Mouse (Mus musculus) midbrain, embryonic 12.5 days (tissue): ENCODE data around the gene 2010111I01Rik. TPM values are rescaled to one million over a fixed set of nuclear protein-coding genes. Genes with fewer than 3 reads are reported as not detected.
"Not testable (repeated sequence)": the region's sequence is repeated elsewhere in the genome, so short reads cannot be mapped to it uniquely, and the experiment has no call there.

Experiments used
- ATAC-seq: fragments of 200-750 bp; cut with Nextera tagmentation; 2 replicates; pipeline ENCODE4 v1.8.0; 2017; ENCODE audit warnings: low read depth, moderate TSS enrichment, moderate library complexity; ENCODE audit not compliant: low FRiP score
- H3K27ac ChIP-seq: fragments of 300-500 bp; sonication (generic); replicated peaks from 2 replicates; pipeline ENCODE4 v1.5.1; 2016; ENCODE audit warnings: mild to moderate bottlenecking
- H3K27me3 ChIP-seq: fragments of 300-500 bp; sonication (generic); 2 replicates; pipeline ENCODE4 v1.6.1; 2016; ENCODE audit warnings: mild to moderate bottlenecking
- H3K36me3 ChIP-seq: fragments of 300-500 bp; sonication (generic); 2 replicates; pipeline ENCODE4 v1.6.1; 2016
- H3K4me1 ChIP-seq: fragments of 300-500 bp; sonication (generic); 2 replicates; pipeline ENCODE4 v1.6.1; 2016
- H3K4me2 ChIP-seq: fragments of 300-500 bp; sonication (generic); replicated peaks from 2 replicates; pipeline ENCODE4 v1.6.1; 2016; ENCODE audit warnings: mild to moderate bottlenecking, moderate library complexity
- H3K4me3 ChIP-seq: fragments of 300-500 bp; sonication (generic); 2 replicates; pipeline ENCODE4 v1.5.1; 2016; ENCODE audit warnings: mild to moderate bottlenecking
- H3K9ac ChIP-seq: fragments of 300-500 bp; sonication (generic); replicated peaks from 2 replicates; pipeline ENCODE4 v1.6.1; 2016; ENCODE audit warnings: mild to moderate bottlenecking, moderate library complexity
- H3K9me3 ChIP-seq: fragments of 300-500 bp; sonication (generic); 2 replicates; pipeline ENCODE4 v1.6.1; 2016; ENCODE audit warnings: mild to moderate bottlenecking
- WGBS: fragments of 180-500 bp; shearing (Covaris S2); methylation state at CpG from one replicate; pipeline ENCODE4 v1.1.7; 2016; 5-methylcytosine and 5-hydroxymethylcytosine counted together
- polyA plus RNA-seq: library from polyadenylated mRNA; unstranded; fragments of >200 nt; fragmentation: Nextera tagmentation; extraction: Ambion mirVana; gene quantifications from 2 replicates; pipeline ENCODE4 v1.2.1, GENCODE M21; 2016

Gene 2010111I01Rik
- polyA plus RNA-seq, 1 experiment from 2014 or later = 35.7 TPM

GRCm38 (mm10) chr13:63223026-63223770, 258.5 kb downstream of the 2010111I01Rik start:
- Histone ChIP-seq H3K36me3 (no peaks in the 10 kb centered on the region), H3K4me2 (no peak overlapping the region), H3K4me1 (no peaks in the 10 kb centered on the region), H3K9me3 (no peaks in the 10 kb centered on the region), H3K4me3 (no peak overlapping the region), H3K27me3 (no peaks in the 10 kb centered on the region), H3K27ac (no peak overlapping the region), H3K9ac (no peak overlapping the region)
- ATAC-seq = no peak
- WGBS = 96% methylated on average over 8 of the region's 8 CpGs

- WGBS = 83% methylated on average over 8 of the region's 8 CpGs
- Histone ChIP-seq H3K36me3 (no peaks in the 10 kb centered on the region), H3K9me3 (no peaks in the 10 kb centered on the region), H3K27me3 (no peaks in the 10 kb centered on the region), H3K4me3 (no peak overlapping the region), H3K4me2 (no peak overlapping the region), H3K4me1 (no peaks in the 10 kb centered on the region), H3K9ac (no peak overlapping the region), H3K27ac (no peak overlapping the region)
- ATAC-seq = no peak
Observed at GRCm38 (mm10) chr13:63225796-63226583, 261.3 kb downstream of the 2010111I01Rik start.

DNA sequence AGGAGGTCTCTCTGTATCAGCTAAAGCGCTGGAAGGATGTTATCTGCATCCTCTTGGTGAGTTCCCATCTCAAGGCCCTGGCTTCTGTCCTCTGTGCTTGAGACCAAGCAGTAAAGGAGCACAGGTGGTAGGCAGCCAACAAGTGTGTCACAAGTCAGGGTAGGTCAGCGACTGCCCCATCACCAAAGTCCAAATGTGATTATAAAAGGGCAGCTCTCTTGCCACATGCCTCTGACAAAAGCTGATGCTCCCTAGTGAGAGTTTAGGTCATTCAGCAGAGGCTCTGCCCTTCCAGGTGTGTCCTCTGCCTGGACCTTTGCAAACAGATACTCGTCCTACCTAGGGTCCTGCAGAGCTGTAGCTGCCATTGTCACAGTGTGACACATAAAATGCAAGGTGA, 263.1 kb downstream of the 2010111I01Rik start:
- H3K4me3 ChIP-seq = no peak overlapping the region
- no peaks in the 10 kb centered on the region for H3K9me3 ChIP-seq
- ATAC-seq = no peak
- H3K36me3 ChIP-seq = no peaks in the 10 kb centered on the region
- H3K27me3 ChIP-seq = no peaks in the 10 kb centered on the region
- H3K9ac ChIP-seq = no peak overlapping the region
- H3K4me1 ChIP-seq = peaks cover 4% of the 10 kb centered on the region; the same call in 1 of the 2 replicates
- H3K4me2 ChIP-seq = no peak overlapping the region
- 79% methylated on average over 3 of the region's 3 CpGs for WGBS
- no peak overlapping the region for H3K27ac ChIP-seq

- no peak overlapping the region for H3K4me2 ChIP-seq
- H3K9ac ChIP-seq = no peak overlapping the region
- no peak overlapping the region for H3K27ac ChIP-seq
- H3K36me3 ChIP-seq = no peaks in the 10 kb centered on the region
- H3K27me3 ChIP-seq = no peaks in the 10 kb centered on the region
- no peaks in the 10 kb centered on the region for H3K9me3 ChIP-seq
- H3K4me1 ChIP-seq = peaks cover 4% of the 10 kb centered on the region; the same call in 1 of the 2 replicates
- ATAC-seq = no peak
- H3K4me3 ChIP-seq = no peak overlapping the region
- WGBS = 74% methylated on average over 7 of the region's 7 CpGs
Observed at GRCm38 (mm10) chr13:63230955-63231701, 266.4 kb downstream of the 2010111I01Rik start.

DNA sequence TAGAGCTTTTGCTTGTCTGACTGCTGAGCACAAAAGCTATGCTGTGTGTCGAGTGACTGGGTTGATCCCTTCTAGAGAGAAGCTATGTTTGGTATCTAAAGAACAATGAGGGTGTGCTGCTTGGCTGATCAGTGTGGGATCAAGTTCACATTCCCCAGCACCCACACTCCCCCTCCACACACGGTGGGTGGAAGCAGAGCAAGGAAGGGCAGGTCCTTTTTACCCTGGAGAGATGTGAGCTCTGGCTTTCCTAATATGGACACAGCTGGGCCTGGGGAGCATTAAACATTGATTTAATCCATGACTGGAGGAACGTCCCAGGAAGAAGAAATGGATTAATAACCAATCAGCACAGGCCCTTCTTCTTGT, 267.0 kb downstream of the 2010111I01Rik start:
- no peak overlapping the region for H3K27ac ChIP-seq
- H3K4me1 ChIP-seq = peaks cover 4% of the 10 kb centered on the region; the same call in 1 of the 2 replicates
- no peak overlapping the region for H3K9ac ChIP-seq
- 14% methylated on average over 3 of the region's 3 CpGs for WGBS
- no peak overlapping the region for H3K4me3 ChIP-seq
- no peak for ATAC-seq
- no peak overlapping the region for H3K4me2 ChIP-seq
- H3K27me3 ChIP-seq = no peaks in the 10 kb centered on the region
- no peaks in the 10 kb centered on the region for H3K36me3 ChIP-seq
- no peaks in the 10 kb centered on the region for H3K9me3 ChIP-seq

GRCm38 (mm10) chr13:63232558-63232957, 267.9 kb downstream of the 2010111I01Rik start:
- H3K27me3 ChIP-seq = no peaks in the 10 kb centered on the region
- no peaks in the 10 kb centered on the region for H3K9me3 ChIP-seq
- no peak overlapping the region for H3K27ac ChIP-seq
- 77% methylated on average over 2 of the region's 2 CpGs for WGBS
- peaks cover 4% of the 10 kb centered on the region; the same call in 1 of the 2 replicates for H3K4me1 ChIP-seq
- no peak overlapping the region for H3K4me3 ChIP-seq
- no peak for ATAC-seq
- no peak overlapping the region for H3K9ac ChIP-seq
- no peaks in the 10 kb centered on the region for H3K36me3 ChIP-seq
- H3K4me2 ChIP-seq = no peak overlapping the region

- not testable (repeated sequence) for H3K4me2 ChIP-seq, H3K27me3 ChIP-seq, H3K4me3 ChIP-seq, ATAC-seq, H3K27ac ChIP-seq, H3K9ac ChIP-seq, H3K36me3 ChIP-seq, H3K9me3 ChIP-seq
- peaks cover 11% of the 10 kb centered on the region; the same call in 1 of the 2 replicates for H3K4me1 ChIP-seq
Observed at GRCm38 (mm10) chr13:63234520-63234919, 269.8 kb downstream of the 2010111I01Rik start.

- ATAC-seq = no peak
- 97% methylated on average over 3 of the region's 3 CpGs for WGBS
- no peaks in the 10 kb centered on the region for H3K36me3 ChIP-seq
- H3K4me3 ChIP-seq = no peak overlapping the region
- no peak overlapping the region for H3K27ac ChIP-seq
- peaks cover 16% of the 10 kb centered on the region; the same call in 1 of the 2 replicates for H3K4me1 ChIP-seq
- H3K4me2 ChIP-seq = no peak overlapping the region
- no peaks in the 10 kb centered on the region for H3K9me3 ChIP-seq
- no peak overlapping the region for H3K9ac ChIP-seq
- no peaks in the 10 kb centered on the region for H3K27me3 ChIP-seq
Observed at GRCm38 (mm10) chr13:63235551-63235950, 270.9 kb downstream of the 2010111I01Rik start.

DNA sequence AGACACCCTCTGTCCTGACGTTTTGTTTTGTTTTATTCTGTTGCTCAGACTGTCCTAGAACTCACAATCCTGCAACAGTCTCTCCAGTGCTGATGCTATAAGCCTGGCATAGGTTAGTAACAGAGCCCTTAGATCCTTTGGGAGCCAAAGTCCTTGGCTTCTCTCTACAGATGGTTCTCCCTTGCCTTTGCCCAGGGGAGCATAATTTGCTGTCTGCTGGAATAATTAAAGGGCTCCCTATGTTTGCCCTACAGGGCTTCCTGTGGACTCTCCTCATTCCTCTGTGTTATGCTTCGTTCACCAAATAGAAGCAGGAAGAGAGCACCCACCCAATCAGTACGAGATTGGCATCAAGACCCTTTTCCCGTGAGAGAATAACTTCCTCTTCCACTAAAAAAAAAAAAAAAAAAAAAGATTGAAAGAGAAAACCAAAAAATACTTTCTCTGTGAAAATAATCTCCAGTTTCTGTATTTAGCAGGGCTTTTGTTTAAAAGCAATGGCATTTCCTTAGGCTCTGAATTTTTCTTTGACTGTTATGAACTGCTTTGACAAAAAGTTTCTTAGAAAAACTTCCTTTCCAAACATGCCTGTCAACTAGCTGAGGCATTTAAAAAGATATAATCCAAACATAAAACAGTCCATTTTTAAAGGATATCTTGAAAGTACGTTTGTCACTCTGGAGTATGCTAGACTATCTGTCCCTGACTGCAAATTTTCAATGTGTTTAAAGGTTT, 271.6 kb downstream of the 2010111I01Rik start:
- peaks cover 21% of the 10 kb centered on the region; the same call in 1 of the 2 replicates for H3K4me1 ChIP-seq
- 60% methylated on average over 5 of the region's 5 CpGs for WGBS
- H3K9me3 ChIP-seq = no peaks in the 10 kb centered on the region
- no peak for ATAC-seq
- H3K4me2 ChIP-seq = no peak overlapping the region
- no peaks in the 10 kb centered on the region for H3K36me3 ChIP-seq
- H3K9ac ChIP-seq = no peak overlapping the region
- H3K27me3 ChIP-seq = peaks cover 4% of the 10 kb centered on the region; the same call in 1 of the 2 replicates
- H3K27ac ChIP-seq = no peak overlapping the region
- H3K4me3 ChIP-seq = no peak overlapping the region

GRCm38 (mm10) chr13:63238045-63238444, 273.4 kb downstream of the 2010111I01Rik start:
- no peak for ATAC-seq
- H3K4me1 ChIP-seq = peaks cover 27% of the 10 kb centered on the region; the same call in 1 of the 2 replicates
- no peak overlapping the region for H3K4me2 ChIP-seq
- H3K27ac ChIP-seq = 0 out of 2 replicates have a peak overlapping the region, but pooled peaks have one; percentile 2
- no peak overlapping the region for H3K9ac ChIP-seq
- no peak overlapping the region for H3K4me3 ChIP-seq
- H3K27me3 ChIP-seq = peaks cover 4% of the 10 kb centered on the region; the same call in 1 of the 2 replicates
- no peaks in the 10 kb centered on the region for H3K9me3 ChIP-seq
- no peaks in the 10 kb centered on the region for H3K36me3 ChIP-seq
- WGBS = 92% methylated on average over 7 of the region's 7 CpGs

DNA sequence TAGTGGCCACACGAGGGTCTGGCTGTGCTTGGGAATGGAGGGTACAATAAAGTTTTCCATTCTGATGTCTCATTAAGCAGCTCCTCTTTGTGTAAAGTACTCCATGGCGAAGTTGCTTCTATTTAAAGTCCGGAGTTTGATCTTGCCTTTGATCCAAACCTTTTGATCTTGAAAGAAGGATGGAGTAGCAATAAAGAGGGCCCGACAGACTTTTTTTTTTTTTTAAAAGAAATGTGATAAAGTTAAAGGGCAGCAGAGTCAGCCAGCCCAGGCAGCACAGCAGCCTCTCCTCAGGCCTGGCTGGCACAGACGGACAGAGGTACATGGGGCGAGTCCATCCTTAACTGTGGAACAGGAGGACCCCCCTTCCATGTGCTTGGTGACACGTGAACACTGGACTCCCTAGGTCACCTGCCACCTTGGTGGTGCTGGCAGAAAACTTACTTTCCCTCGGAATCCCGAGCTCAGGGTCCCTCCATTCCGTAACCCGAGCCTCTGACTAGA, 274.7 kb downstream of the 2010111I01Rik start:
- H3K4me1 ChIP-seq = peaks cover 36% of the 10 kb centered on the region
- peak overlapping the region; percentile 77 for H3K4me2 ChIP-seq
- ATAC-seq = peak; percentile 77
- H3K27ac ChIP-seq = peak overlapping the region; percentile 44
- peaks cover 4% of the 10 kb centered on the region; the same call in 1 of the 2 replicates for H3K27me3 ChIP-seq
- no peaks in the 10 kb centered on the region for H3K9me3 ChIP-seq
- H3K9ac ChIP-seq = peak overlapping the region; percentile 67
- peak overlapping the region; percentile 60 for H3K4me3 ChIP-seq
- no peaks in the 10 kb centered on the region for H3K36me3 ChIP-seq
- 2% methylated on average over 11 of the region's 11 CpGs for WGBS
